Mouse (Mus musculus): Measurements from ENCODE around the gene Rnf40.
"Not testable (repeated sequence)": the region's sequence is repeated elsewhere in the genome, so short reads cannot be mapped to it uniquely, and the experiment has no call there.

Rnf40 gene

DNA sequence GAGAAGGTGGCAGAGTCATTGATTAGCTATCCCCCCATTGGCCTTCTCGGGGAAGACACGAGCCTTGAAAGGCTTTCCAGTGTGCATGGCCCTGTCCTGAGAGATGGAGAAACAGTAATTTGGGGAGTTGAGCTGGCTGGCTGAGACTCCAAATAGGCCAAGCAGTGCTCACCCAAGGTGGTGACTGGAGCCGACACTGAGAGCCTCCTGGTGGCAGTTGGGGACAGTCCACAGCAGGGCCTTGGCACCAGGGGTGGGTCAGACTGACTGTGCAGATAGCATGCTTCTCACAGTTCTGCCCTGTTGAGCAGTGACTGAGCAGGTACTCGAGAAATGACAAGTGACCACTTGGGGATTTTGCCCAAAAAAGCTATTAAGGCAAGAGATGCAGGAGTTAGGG, 13.2 kb downstream of the Rnf40 start:
- intact Hi-C loops (cut with DNase I): no loop called here

DNA sequence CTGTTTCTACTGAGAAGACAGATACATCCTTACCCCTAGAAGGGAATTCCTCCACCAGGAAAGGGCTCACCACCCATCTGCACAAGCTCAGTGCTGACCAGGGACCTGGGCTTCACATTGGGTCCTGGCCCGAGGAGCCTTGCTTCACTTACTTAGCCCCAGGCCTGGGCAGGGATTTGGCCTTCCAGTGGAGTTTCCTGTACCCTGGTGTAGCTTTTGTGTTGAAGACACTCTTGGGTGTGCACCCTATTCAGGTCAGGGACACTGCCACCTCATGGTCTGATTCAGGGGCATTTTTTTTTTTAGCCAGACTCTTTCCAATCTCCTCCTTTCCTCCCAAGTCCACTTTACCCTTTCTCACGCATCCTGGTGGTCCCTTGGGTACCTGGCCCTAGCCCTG, 14.3 kb downstream of the Rnf40 start:
- intact Hi-C loops (cut with DNase I): no loop called here

DNA sequence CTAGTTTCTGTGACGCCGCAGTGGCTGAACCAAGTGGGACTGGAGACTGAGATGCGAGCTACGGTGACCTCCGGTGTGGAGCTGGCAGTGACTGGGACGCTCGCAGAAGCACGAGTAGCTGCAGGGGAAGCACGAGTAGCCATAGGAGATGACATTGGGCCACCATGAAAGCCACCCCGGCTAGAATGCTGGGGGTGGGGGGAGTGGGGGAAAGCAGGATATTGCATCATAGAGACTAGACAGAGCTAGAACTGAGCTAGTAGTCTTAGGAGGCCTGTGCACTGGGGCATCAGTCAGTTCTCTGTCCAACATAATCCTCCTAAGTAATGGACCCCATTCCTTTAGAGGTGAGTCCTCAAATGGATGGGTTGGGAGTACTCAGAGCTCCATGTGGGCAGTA, 15.7 kb downstream of the Rnf40 start:
- intact Hi-C loops (cut with DNase I): no loop called here

DNA sequence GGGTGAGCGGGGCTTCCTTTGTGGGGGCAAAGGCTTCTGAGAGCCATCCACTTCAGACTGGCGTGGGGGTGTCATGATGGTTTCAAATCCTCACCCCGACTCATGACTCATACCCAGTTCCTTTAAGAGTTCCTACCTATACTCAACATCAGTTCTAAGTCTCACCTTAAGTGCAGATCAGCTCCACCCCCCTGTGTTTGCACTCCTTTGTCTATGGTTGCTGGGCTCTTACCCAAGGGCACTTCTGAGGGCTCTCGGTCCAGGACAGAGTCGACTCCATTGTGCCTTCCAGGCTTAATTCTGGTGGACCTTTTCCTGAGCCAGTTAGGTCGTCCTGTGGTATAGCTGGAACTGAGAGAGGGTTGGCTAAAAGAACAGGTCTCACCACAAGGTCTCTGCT, 18.6 kb downstream of the Rnf40 start:
- intact Hi-C loops (cut with DNase I): no loop called here

DNA sequence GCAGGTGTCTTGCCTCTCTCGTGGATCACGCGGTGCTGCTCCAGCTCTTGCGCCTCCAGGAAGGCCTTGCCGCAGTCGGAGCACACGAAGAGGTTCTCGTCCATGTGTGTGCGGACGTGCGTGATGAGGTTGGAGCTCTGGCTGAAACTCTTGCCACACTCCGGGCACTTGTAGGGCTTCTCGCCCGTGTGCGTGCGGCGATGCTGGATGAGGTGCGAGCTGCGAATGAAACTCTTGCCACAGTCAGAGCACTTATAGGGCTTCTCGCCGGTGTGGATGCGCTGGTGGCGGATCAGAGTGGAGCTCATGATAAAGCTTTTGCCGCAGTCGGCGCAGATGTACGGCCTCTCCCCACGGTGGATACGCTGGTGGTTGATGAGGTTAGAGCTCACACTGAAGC, 22.4 kb downstream of the Rnf40 start:
- intact Hi-C loops (cut with DNase I): no loop called here

DNA sequence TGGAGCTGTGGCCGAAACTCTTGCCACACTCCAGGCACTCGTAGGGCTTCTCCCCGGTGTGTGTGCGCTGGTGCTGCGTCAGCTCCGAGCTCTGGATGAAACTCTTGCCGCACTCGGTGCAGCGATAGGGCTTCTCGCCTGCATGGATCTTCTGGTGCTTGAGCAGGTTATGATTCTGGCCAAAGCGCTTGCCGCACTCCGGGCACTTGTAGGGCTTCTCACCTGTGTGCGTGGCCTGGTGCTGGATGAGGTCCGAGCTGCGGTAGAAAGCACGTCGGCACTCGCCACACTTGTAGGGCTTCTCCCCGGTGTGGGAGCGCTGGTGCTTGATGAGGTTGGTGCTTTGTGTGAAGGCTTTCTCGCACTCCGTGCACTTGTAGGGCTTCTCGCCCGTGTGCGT, 23.0 kb downstream of the Rnf40 start:
- intact Hi-C loops (cut with DNase I): no loop called here

DNA sequence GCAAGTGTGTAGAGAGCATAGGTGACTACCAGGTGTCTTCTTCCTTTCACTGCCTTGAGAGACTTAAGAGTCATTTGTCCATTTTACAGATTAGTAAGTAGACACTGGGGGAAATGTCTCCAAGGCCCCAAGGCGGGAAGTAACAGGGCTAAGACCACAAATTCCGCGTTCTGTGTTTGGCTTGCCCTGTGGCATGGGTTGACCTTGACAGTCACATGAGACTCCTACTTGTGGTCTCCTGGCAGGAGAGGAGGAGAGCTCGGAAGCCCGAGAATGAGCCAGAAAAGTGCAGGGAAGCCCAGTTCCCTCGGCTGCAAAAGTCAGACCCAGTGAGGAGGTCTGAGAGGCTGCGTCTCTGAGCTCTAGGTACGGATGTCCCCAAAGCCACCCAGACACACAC, 24.9 kb downstream of the Rnf40 start:
- intact Hi-C loops (cut with DNase I): no loop called here

DNA sequence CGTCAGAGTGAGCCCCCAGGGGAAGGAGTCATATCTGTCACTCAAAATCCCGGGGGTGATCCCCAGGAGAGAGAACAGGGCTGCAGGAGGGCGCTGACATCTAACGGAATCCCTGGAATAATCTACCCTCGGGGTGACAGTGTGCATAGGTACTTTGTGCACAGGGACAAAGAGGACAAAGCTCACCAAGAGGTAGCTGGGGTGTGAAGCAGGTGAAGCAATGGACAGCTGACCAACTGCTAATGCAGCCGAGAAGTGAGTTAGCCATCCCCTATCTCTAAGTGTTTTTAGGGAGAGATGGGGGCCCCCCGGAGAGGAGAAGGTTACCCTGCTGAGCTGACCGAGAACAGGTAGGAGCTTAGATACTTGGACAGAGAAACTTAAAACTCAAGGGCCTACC, 25.5 kb downstream of the Rnf40 start:
- intact Hi-C loops (cut with DNase I): no loop called here

DNA sequence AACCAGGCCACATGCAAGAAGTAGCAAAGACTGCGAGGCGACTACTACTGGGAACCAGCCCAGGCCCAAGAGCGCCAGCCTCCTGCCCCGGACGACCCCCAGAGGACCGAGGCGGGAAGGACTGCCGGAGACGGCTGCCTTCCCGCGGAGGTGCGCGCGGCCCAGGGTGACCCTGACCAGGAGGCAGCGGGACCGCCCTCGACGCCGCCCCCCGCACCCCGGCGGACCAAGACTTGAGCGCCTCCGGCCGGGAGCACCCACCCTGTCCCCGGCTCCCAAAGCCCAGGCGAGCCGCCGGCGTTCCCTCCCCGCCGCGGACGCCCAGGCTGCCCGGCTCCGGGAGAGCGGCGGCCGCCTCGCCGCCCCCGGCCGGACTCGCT, 25.9 kb downstream of the Rnf40 start:
- intact Hi-C loops (cut with DNase I): no loop called here

DNA sequence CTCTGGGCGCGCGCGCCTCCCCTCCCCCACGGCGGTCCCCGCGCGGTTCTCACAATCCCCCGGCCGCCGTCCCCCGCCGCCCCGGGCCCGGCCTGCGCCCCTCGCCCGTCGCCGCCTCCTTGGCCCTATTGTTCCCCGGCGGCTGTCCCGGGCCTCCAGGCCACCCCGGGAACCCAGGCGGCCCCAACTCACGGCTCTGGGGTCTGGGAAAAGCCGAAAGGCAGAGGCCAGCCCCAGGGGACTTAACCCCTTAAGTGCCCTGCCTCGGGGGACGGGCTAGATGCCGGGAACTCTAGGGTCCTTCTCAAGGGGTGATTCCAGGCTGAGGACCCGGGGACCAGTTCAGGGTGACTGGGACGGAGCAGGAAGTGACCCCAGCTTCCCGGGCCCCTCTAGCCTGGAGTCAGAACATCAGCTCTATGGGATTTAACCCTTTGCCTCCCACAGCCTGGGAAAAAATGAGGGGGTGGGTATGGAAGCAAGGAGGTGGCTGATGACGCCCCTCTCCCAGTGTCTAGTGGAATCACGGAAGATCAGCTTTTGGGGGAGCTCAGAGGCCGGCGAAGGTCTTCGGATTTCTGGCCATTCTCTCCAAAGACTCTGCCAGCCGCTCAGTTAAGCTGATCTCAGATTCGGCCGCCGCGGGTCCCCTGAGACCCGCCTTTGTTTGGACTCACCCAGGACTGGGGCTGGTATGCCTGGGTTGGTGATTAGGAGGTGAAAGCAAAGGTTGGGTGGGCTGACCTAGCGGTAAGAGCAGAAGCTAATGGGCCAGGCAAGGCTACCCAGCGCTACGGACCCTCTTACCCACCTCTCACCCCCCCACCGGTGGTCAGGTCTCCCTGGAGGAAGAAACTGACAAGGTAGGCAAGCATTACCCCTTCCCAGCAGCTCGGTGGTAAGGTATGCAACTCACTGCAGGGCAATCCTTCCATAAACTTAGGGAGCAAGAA, 26.6 kb downstream of the Rnf40 start, which contains the start of gene Zfp629:
TSS of gene Zfp629 (minus strand) at position 907 of the 953 bp plus-strand sequence.
- intact Hi-C loops (cut with DNase I): no loop called here

DNA sequence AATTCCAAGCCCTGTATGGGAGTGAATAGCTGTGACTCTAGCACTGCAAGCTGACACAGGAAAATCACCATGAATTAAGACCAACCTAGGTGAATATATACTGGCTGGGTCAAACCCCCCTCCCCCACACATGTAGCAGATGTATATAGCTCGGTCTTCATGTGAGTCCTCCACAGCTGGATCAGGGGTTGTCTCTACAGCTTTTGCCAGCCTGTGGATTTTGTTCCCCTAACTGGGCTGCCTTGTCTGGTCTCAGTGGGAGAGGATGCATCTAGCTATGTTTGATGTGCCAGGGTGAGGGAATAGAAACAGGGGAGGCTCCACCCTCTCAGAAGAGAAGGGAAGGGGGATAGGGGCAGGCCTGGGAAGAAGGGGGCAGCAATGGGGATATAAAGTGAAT, 27.8 kb downstream of the Rnf40 start:
- intact Hi-C loops (cut with DNase I): no loop called here

DNA sequence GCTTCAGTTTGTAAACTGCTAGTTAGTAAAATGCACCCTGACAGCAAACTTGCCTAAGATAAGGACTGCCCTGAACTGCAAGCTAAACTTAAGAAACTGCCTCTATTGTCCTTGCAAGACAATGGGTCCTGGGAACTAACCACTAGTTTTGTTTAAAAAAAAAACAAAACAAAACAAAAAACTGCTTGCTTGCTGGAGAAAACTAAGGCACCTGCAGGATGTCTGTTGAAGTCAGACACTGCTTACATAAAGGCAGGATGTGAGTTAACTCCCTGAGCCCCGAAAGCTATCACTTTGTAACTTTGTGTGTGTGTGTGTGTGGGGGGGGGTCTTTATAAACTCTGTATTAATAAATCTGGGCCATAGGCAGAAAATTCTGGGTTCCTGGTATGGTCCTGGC, 28.3 kb downstream of the Rnf40 start:
- intact Hi-C loops (cut with DNase I): no loop called here

DNA sequence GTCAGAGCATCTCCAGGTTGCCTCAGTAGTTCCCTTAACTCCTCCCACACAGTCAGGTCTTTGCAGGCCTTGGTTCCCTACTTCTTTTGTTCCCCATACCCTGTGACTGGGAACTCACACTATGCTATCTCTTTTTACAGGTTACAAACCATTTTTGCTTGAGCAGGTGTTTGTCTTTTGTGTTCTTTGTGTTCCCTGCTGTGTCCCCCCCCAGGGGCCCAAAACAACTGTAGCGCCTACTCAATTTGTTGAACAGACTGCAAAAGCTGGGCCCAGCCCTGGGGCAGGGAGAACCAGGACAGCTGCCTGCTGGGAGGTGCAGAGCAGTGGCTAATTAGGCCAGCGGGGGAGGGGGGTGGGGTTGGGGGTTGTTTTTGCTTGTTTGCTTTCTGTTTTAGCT, 29.4 kb downstream of the Rnf40 start:
- intact Hi-C loops (cut with DNase I): no loop called here

DNA sequence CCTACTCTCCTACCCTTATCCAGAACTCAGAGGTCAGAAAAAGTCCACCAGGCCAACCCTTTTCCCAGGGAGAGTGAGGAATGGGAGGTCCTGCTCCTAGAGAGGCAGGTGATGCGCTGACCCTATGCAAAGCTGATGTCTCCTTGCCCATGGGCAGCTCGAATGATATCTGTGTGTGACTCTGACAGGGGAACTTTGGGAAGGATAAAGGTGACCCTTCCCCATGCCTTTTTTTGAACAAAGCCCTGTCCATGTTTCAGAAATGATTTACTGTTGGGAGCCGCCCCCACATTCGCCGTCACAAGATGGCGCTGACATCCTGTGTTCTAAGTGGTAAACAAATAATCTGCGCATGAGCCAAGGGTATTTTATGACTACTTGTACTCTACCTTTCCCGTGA, 29.8 kb downstream of the Rnf40 start:
- intact Hi-C loops (cut with DNase I): not testable (repeated sequence)

DNA sequence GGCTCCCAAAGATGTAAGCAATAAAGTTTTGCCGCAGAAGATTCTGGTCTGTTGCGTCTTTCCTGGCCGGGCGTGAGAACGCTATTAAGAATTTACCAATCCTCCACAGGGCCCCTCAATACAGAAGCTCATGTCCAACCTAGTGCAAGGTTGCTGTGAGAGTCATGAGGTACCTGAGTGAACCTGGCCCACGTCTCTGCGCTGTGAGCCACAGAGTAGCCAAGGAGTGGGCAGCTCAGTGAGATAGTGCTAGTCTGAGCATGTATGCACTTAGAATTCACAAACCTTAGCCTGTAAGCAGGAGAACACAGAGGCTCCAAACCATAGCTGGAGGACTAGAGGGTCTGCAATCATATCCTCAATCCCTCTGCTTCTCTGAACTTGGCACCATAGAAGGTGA, 37.5 kb downstream of the Rnf40 start:
- intact Hi-C loops (cut with DNase I): no loop called here

DNA sequence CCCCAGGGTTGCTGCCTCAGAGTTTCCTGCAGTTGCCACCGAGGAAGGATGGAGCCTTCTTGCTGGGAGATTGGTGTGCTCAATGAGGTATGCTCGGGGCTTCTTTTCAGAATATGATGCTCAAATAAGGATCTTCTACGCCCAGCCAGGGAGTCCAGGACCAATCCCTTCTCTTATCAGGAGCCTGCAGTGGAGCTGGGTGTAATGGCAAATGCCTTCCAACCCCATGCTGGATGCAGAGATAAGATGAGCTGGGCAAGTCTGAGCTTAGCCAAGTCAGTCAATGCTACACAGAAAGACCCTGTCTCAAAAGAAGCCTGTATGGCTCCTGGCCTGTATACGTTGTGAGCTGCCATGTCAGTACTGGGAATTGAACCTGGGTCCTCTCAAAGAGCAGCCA, 37.9 kb downstream of the Rnf40 start:
- intact Hi-C loops (cut with DNase I): no loop called here

DNA sequence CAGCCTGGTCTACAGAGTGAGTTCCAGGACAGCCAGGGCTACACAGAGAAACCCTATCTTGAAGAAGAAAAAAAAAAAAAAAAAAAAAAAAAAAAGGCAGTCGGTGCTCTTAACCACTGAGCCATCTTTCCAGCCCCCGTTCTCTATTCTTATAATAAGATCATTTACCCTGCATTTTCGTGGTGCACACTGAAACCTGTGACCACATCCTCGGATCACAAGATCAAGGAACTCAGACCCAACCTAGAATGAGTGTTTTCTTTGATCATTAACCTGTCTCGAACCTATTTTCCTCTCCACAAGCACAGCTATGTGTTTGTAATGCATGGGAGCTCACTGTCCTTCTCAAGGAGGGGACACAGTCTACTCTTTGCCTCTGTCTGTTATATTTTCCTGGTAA, 40.1 kb downstream of the Rnf40 start:
- intact Hi-C loops (cut with DNase I): no loop called here

DNA sequence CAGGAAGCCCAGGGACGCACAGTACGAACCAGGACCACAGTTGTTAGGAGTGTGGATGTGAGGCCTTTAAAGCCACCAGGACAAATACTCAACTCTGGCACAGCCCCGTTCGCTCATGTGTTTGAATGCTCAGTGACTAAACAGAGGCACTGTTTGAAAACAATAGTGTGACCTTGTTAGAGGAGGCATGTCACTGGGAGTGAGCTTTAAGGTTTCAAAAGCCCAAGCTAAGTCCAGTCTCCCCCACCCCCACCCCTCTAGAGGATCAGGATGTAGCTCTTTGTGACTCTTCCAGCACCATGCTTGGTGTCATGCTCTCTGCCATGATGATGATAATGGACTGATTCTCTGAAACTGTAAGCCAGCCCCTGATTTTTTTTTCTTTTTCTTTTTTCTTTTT, 42.8 kb downstream of the Rnf40 start:
- intact Hi-C loops (cut with DNase I): no loop called here

DNA sequence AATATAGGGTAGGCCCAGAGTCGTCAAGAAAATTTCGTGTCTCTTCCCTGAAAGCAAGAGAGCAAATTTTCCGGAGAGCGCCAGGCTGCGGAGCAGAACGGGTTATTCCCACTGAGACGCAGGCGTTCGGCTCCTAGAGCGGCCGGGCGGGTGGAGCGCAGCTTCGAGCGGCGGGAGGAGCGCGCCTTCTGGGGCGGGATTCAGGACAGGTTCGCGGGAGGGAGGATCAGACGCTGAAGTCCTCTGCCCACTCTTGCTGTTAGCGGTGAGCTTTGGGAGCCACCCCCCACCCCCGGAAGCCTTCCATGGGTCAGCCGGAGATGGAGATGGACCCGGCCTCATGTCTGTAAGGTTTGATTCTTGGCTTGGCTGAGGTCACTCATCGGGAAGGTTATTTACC, 48.4 kb downstream of the Rnf40 start:
- intact Hi-C loops (cut with DNase I): no loop called here

DNA sequence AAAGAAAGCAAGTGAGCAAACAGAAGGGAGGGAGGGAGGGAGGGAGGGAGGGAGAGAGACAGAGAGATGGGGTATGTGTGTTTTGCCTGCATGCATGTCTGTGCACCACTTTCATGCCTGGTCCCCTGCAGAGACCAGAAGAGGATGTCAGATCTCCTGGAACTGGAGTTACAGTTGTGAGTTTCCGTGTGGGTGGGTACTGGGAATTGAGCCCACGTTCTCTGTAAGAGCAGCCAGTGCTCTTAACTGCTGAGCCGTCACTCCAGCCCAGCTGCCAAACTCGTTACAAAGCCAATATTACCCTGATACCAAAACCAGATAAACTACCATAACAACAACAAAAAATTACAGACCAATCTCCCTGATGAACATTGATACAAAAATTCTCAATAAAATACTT, 52.7 kb downstream of the Rnf40 start:
- intact Hi-C loops (cut with DNase I): no loop called here

DNA sequence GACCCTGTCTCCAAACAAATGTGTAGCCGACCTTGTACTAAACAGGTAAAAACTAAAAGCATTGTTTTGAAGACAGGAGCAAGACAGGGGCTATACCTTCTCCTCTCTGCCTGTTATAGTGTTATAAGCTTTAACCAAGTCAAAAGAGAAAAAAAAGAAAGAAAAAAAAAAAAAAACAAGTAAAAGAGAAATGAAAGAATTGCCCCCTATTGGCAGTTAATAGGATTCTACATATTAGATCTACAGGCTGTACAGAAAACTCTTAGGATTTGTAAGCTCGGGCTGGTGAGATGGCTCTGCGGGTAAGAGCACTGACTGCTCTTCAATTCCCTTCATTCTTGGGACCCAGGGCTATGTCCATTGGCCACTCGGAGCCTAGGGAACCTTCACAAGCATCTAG, 53.7 kb downstream of the Rnf40 start:
- intact Hi-C loops (cut with DNase I): no loop called here

DNA sequence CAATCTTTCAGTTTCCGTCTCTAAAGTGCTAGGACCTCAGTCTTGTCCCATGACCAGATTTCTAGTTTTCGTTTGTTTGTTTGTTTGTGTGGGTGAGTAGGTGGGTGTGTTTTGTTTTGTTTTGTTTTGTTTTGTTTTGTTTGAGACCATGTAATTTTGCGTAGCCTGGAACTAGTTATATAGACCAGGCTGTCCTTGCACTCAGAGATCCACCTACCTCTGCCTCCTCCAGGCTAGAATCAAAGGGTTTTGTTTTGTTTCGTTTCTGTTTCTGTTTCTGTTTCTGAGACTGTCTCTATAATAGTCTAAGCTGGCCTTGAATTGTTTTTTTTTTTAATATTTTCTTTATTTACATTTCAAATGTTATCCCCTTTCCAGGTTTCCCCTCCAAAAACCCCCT, 57.8 kb downstream of the Rnf40 start:
- intact Hi-C loops (cut with DNase I): no loop called here

DNA sequence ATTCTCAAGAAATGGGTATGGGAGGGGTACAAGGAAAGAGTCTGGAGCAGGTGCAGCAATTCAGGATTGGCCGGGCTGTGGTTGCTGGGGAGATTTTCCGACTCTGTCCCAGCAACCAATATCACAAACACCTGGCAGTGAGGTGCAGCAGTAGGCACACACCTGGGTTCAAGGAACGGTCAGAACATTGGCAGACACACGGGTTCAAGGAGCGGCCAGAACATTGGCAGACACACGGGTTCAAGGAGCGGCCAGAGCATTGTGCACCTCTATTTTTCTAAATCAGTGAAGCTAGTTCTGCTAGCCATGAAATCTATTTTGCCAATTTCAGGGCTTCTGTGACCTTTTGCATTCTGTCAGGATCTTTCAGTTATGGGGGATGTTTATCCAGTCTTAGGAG, 59.0 kb downstream of the Rnf40 start:
- intact Hi-C loops (cut with DNase I): not testable (repeated sequence)

Data from adrenal gland (tissue).